Mouse (Mus musculus): ENCODE measurements around the gene Alkbh7.

Alkbh7 gene

DNA sequence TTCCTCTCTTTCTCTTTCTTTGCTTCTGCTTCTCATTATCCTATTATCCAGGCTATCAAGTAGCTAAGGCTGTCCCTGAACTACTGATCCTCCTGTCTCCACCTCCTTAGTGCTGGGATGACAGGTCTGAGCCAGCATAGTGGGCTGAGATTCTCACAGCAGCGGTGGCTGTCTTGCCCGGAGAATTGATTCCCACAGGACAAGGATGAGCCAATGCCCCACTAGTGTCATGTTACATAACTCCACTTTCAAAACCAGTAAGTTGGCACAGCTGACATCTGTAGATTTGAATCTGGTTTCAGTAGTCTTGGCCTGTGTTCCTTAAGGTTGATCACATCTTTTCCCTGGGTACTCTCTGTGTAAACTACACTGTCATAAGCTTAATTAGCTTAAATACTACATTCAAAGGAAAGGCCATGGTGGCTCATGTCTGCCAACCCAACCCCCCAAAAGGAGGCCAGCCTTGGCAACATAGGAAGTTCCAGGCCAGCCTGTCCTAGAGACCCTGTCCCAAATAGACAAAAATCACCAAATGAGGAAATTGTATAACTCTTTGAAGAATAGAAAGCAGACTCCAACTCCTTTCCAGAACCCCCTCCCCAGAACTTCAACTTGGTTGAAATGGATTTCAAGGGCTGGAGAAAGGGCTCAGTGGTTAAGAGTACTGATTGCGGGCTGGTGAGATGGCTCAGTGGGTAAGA lies 10.9 kb upstream of the Alkbh7 start:
- 88% methylated on average over 3 of the region's 3 CpGs for WGBS

- WGBS, result 83% methylated on average over 7 of the region's 7 CpGs
Observed at GRCm38 (mm10) chr17:56988441-56988840, 8.7 kb upstream of the Alkbh7 start.

DNA sequence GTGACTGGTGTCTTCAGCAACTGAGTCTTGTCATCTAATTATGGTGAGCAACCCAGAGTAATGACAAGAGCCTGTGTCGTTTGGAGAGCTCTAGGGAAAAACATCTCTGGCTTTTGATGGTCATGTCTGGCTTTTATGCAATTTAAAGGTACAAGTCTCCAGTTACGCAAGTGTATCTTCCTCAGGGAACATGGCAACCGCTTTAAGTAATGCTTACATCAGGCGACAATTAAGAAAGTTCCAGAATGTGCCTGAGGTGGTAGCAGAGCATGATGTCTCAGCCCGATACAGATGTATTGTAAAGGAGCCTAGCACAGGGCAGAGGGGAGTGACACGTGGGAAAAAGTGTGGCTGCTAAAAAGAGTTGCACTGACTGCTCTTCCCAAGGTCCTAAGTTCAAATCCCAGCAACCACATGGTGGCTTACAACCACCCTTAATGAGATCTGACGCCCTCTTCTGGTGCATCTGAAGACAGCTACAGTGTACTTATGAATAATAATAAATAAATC lies 8.2 kb upstream of the Alkbh7 start:
- WGBS, result 65% methylated on average over 7 of the region's 7 CpGs

GRCm38 (mm10) chr17:56989467-56990114 lies 7.5 kb upstream of the Alkbh7 start:
- WGBS, result under 1% methylated on average over 25 of the region's 25 CpGs

DNA sequence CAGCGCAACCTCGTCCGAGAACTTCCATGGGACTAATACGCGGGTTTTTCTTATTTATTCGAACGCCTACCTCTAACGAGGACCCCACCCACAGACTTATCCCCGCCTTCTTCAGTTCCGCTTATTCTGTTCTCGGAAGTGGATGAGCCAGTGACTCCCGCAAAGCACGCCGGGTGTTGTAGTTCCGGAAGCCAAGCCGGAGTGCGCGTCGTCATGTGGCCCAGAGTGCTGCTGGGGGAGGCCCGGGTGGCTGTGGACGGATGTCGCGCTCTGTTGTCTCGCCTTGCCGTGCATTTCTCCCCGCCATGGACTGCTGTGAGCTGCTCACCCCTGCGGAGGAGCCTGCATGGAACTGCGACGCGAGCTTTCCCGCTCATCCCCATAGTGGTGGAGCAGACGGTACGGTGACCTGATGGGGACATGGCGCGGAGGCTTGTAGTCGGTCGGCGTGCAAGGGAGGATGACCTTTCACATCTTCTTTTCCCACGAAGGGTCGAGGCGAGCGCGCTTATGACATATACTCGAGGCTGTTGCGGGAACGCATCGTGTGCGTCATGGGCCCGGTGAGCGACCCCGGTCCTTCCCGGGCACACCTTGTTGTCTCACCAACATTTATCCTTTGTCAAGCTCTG lies 6.9 kb upstream of the Alkbh7 start, which contains the start of gene Clpp:
Clpp (plus strand) TSS at position 191 of the 632 bp plus-strand sequence.
- WGBS, result under 1% methylated on average over 52 of the region's 52 CpGs

GRCm38 (mm10) chr17:56990966-56991365 lies 6.2 kb upstream of the Alkbh7 start:
- 65% methylated on average over 2 of the region's 2 CpGs for WGBS

DNA sequence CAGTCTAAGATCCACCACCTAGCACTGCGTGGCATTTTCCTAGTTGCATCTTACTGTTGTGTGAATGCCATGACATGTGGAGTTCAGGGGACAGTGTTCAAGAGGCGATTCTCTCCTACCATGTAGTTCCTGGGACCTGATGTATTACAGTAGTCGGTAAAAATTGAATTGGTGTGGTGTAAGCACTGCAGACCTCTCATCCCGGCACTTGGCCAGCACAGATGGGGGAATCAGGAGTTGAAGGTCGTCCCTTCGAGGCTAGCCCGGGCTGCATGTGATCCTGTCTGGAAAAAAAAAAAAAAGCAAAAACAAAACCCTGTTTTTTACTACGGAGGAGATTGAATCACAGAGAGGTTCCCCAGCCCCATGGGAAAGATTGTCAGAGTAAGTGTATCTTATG lies 2.1 kb upstream of the Alkbh7 start:
- WGBS, result 86% methylated on average over 8 of the region's 8 CpGs

GRCm38 (mm10) chr17:56996506-56996905 lies 633 bp upstream of the Alkbh7 start:
- WGBS, result 75% methylated on average over 2 of the region's 2 CpGs

DNA sequence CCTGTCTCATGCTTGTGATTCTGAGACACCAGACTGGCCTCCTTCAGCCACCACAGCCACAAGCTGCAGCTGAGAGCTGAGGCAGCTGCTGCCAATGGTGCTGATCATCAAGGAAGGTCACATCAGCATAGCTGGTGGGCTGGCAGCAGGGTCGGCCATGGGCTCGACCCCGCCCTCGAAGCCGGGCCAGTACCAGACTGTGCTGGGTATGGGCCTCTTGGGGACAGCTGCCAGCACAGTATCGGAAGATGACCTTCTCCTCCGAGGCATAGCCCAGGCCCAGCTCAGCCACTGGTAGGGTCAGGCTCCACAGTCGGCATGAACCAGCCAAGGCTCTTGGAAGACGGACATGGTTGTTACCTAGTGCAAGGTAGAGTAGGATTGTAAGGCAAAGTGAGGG lies 2.3 kb downstream of the Alkbh7 start:
- 90% methylated on average over 9 of the region's 9 CpGs for WGBS

- 84% methylated on average over 9 of the region's 9 CpGs for WGBS
Observed at GRCm38 (mm10) chr17:56999968-57000609, 3.0 kb downstream of the Alkbh7 start, which contains the start of gene Pspn. Pspn (minus strand) TSS chr17:57000018.

GRCm38 (mm10) chr17:57001228-57001627 lies 4.1 kb downstream of the Alkbh7 start:
- WGBS, result 71% methylated on average over 8 of the region's 8 CpGs

DNA sequence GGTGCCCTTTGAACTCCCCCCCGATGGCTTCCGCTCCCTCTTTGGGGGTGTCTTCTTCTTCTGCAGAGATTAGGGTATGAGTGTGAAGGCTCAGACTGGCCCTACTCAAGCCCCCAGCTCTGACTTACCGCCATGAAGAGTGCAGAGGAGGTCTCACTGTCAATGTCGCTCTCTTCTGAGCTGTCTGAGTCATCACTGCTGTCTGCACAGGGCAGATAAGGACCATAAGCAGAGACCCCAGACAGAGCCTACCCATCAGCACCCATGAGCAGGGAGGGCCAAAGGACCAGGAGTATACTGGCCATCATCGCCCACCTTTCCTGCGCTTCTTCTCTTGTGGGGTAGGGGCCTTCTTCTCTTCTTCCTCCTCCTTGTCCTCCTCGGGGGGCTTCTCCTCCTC lies 6.9 kb downstream of the Alkbh7 start:
- WGBS, result 88% methylated on average over 7 of the region's 7 CpGs

GRCm38 (mm10) chr17:57007137-57007905 lies 10.2 kb downstream of the Alkbh7 start:
- WGBS, result 90% methylated on average over 13 of the region's 13 CpGs

DNA sequence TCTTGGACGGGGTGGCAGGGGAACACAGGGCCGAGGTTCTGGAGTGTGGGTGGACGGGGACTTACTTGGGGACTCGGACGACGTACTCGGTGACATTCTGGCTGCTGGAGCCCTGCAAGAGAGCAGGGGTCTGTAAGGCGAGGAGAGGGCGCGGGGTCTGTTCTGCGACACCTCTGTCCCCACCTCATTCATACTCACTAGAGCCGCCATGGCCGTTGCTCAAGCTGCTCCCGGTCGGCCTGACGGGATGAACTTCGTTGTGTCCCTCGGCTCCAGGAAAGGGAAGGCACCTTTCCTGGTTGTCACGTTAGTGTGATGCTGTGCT lies 13.7 kb downstream of the Alkbh7 start:
- under 1% methylated on average over 19 of the region's 19 CpGs for WGBS

GRCm38 (mm10) chr17:57011236-57012141 lies 14.3 kb downstream of the Alkbh7 start, which contains the start of the genes Gtf2f1 and Gm17949:
Gtf2f1 (minus strand) TSS chr17:57011288.
Gm17949 (plus strand) TSS chr17:57011469.
- under 1% methylated on average over 51 of the region's 51 CpGs for WGBS

- WGBS, result 72% methylated on average over 13 of the region's 13 CpGs
Observed at GRCm38 (mm10) chr17:57012245-57012795, 15.2 kb downstream of the Alkbh7 start.

DNA sequence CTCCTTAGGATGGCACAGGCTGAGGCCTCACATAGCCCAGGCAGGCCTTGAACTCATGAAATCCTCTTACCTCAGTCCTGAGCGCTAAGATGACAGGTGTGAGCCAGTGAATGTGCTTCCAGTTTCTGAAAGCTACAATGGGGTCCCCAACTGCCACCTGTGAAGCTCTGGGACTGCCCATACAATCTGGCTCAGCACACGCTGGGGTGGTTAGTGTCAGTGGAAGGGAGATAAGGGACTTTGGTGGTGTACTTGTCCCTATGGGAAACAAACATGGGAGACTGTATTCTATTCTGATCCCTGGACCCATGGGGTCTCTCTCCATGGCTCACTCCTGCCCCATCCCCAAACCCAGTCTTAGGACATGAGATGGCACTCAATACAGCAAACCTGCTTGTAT lies 22.6 kb downstream of the Alkbh7 start:
- WGBS, result 86% methylated on average over 2 of the region's 2 CpGs

DNA sequence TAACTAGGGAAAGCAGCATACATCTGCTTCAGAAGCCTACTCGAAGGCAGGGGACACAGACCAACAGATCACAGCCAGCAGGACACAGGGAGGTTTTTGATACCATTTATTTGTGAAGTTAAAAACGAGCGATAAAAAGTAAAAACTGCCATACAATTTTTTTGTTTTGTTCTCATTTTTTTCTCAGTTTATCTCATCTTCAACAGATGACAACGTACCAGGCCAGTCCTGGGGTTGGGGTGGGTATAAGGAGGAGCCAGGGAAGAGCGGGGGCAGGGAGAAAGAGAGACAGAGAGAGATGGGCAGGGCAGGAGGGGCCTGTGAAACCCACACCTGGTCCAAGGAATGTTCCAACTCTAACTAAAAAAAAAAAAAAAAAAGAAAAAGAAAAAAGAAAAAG lies 23.8 kb downstream of the Alkbh7 start:
- 87% methylated on average over 5 of the region's 5 CpGs for WGBS

- WGBS, result 62% methylated on average over 4 of the region's 4 CpGs
Observed at GRCm38 (mm10) chr17:57027471-57027870, 30.3 kb downstream of the Alkbh7 start.

DNA sequence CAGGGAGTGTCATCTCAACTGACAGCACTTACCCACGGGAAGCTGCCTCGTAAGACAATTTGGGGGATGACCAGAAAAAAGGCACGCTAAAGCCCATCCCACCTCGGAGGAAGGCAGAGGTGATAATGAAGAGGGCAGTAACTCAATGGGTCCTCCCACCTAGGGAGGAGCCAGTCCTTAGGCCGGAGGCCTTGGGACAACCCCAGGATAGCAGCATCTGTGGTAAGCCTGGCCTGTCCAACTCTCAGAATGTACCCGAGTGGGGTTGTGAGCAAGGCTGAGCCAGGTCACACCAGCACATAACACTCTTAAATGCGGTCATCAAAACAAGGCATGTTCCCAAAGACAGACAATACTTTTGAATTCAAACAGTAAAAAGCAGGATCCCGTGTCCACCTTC lies 32.6 kb downstream of the Alkbh7 start:
- 25% methylated on average over 8 of the region's 8 CpGs for WGBS
